Mouse (Mus musculus) megakaryocyte, adult 5-6 weeks (primary cell): ENCODE results near the gene Fosl2. TPM values are rescaled to one million over a fixed set of nuclear protein-coding genes. Genes with fewer than 3 reads are reported as not detected.
"Not testable (repeated sequence)": the region's sequence is repeated elsewhere in the genome, so short reads cannot be mapped to it uniquely, and the experiment has no call there.

Experiments
- ATAC-seq: 2 replicates; pipeline ENCODE4 v1.8.0; 2016; ENCODE audit warnings: mild to moderate bottlenecking, inconsistent platforms; ENCODE audit not compliant: poor library complexity, severe bottlenecking
- total RNA-seq, 2 experiments: library from RNA; stranded (forward) in 1 of 2; stranded (reverse) in 1 of 2; fragments of 153-499, 151-499 nt in 1 of 2; fragments of 221-1000, 200-1000 nt in 1 of 2; gene quantifications; 2 replicates each; pipeline versions ENCODE4 v1.2.3 to v1.2.4; 2015 to 2017

Fosl2 gene
- total RNA-seq, 2 experiments from 2014 or later = 66.3 to 128 TPM

- ATAC-seq = no peak; the same call in 1 of the 2 replicates
These were observed 36.6 kb downstream of the Fosl2 start for GRCm38 (mm10) chr5:32172188-32172587.

DNA sequence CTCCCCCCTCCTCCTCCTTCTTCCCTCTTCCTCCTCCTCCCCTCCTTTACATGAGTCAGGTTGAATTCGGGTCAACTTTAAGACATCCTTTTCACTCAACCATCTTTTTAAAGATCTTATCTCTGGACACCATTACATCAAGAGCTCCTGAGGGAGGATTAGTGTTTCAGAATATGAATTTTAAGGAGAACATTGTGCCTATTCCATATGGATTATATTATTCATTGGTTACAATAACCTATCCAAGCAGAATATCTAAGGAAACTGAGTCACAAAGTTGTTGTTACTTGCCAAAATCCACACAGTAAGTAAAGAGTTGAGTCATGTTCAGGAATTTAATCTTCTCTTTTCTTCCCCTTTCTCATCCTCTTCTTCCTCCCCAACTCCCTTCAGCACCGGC, 41.2 kb downstream of the Fosl2 start:
- ATAC-seq = no peak

DNA sequence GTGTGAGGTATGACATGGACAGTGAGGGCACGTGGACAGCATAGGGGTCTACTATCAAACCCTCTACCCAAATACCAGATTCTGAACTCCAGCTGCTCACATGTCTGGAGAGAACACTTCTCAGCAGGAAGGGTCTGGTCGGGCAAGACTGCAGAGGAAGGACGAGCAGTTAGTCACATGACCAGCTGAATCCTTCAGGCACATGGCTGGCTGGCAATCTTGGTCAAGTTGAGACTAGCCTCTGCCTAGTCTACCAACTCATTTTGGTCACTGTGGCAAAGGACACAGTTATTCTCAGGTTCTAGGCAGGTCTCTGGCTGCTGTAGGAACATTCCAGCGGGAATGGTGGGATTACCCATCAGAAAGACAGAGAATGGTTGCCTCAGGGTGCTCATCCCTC, 42.1 kb downstream of the Fosl2 start:
- no peak for ATAC-seq

DNA sequence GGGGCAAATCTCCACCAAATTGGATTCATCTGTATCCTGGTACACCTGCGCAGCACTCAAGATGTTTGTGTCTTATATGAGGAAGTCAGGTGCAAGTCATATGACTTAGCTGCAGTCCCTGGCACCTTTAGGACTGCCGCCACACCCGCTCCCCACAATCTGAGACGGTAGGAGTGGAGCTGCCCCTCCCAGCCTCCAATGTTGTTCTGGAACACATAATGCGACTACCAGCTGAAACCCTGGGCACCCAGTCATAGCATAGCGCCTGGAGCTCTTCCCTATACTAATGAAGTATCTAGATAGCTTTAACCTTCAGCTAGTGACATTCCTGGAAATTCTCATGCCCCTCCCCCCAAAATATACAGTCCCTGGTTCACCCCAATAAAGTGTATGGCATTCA, 43.1 kb downstream of the Fosl2 start:
- ATAC-seq = not testable (repeated sequence)

DNA sequence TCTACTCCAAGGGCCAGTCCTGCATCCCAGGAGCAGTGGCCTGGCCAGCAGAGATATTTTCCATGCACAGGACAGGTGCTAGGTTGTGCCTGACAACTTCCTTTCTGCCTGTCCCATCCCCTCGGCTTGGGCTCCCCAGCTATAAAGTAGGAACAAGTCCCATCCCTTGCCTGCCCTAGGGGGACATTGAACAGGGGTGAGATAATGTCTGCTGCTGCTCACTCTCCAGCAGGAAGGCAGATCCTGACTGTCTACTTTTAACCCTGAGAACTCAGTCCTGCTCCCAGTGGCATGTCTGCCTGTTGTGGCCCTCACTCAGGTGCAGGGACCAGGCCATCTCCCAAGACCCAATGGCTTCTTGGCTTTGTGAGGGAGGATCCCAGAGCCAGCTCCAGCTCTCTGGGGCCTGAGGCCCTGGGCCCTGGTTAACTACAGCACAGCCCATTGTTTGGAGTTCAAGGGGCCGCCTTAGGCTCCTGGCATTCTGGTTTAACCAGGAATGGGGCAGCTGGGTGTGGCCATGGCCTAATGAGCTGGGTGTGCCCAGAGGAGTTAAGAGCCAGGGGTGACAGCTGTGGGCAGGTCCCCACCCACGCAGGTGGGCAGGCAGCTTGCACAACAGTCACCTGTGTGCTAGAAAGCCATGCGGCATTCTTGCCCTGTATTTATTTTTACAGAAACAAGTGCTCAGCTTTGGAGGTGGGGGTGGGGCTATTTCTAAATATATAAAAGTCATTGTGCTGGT, 47.5 kb downstream of the Fosl2 start:
- no peak for ATAC-seq

GRCm38 (mm10) chr5:32187717-32188116, 52.1 kb downstream of the Fosl2 start:
- ATAC-seq = no peak

DNA sequence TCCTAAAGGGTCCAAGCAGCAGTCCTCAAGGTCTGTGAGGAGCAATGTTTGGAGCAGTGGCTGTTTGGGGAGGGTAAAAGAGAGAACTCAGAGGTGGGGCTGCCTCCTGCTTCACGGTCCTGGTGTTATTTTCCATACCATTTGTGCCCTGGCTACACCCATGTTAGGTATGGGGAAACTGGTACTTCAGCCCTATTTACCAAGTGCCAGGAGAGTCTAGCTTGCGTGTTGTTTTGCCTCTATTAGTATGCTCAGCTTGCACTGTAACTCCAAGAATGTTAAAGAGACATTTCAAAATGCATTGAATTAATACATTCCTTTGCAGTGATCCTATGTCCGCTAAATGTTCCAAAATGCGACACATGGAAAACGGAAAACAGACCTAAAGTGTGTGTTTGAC, 55.7 kb downstream of the Fosl2 start:
- no peak for ATAC-seq

GRCm38 (mm10) chr5:32192016-32192845, 56.6 kb downstream of the Fosl2 start:
- ATAC-seq = peak; percentile 77

DNA sequence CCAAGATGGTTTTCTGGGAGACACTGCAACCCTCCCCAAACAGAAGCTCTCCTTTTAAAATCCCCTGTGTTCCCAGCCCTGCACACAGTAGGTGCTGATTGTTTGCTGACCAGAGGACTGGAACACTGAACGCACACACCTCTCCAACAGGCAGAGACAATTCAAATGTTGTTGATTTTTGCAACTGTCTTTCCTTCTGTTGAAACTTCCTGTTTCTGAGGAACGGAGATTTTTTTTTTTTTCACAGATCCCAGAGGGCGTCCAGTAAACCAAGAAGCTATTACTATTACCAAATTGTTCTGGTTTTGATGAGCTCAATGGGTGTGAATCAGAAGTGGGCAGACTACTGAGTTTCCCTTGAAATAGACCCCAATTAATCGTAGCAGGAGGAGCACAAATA, 58.6 kb downstream of the Fosl2 start:
- peak; percentile 19; the same call in 1 of the 2 replicates for ATAC-seq

- peak; percentile 26; the same call in 1 of the 2 replicates for ATAC-seq
These were observed 60.4 kb downstream of the Fosl2 start for GRCm38 (mm10) chr5:32195857-32196609.

DNA sequence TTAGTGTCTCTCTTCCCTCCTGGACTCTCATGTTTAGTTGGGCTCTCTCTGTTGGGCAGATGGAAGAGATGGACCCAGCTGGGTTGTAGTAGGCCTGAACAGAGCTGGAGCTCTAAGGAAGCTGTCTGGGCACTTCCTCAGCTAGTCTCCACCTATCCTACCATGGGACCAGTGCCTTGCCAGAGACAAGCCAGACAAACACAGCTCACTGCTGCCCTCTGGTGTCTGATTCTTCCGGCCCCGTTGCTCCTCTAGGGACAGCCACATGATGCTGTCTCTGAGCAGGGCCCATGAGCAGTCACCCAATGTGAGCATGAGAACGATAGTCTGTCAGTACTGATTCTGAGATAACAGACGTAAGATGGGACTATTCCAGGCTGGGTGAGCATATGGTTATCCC, 62.1 kb downstream of the Fosl2 start:
- peak; percentile 94 for ATAC-seq

DNA sequence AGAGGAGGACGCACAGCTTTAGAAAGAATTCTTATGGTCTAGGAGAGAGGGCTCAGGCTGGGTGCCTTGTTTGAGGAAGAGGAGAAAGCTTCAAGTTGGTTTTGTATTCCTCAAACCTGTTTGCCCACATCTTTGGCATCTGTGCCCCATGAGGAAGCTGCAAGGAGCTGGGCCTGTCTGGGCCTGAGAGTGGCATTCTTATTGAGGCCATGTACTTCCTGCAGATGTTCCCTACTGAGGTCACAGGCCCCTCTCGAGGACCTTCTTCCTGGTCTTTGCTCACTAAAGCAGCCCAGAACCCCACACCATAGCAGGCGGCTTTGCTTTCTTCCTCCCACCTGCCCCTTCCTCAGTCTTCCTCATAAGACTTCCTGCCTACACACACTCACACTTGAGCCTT, 63.5 kb downstream of the Fosl2 start:
- ATAC-seq = no peak

DNA sequence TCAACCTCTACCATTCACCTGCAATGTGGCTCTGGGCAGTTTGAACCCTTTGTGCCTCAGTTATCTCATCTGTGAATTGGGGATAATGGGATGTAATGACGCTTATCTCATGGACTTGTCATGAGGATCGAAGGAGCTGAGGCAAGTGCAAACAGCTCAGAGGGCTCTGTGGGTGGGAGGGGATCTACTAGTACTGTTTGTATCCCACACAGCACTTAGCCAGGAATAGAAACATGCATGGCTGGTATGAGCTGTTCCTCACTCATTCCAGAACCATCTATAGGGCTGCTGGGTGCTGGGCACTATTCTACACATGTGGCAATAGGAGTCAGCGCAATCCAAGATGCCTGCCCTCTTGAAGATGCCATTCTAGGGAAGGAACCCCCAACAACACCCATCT, 64.0 kb downstream of the Fosl2 start:
- no peak for ATAC-seq

DNA sequence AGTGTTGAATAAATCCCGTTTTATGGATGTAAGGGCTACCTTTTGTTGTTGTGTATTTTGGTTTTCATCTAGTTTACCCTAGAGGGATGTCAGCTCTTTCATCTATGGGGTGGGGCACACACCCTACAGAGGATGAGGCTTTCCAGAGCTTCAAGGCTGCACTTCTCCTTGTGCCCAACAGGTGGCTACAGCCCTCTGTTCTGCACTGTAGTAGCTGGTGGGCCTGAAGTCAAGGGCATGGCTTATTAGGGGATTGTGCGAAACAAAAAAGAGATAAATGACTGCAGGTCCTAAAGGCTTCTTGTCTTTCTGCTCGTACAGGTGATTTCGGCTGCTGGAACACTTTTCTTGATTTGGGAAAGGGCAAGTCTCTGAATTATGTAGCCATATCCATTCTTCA, 69.1 kb downstream of the Fosl2 start:
- ATAC-seq = peak; percentile 49; the same call in 1 of the 2 replicates

GRCm38 (mm10) chr5:32206726-32207125, 71.1 kb downstream of the Fosl2 start:
- ATAC-seq = no peak

Other genes starting within 250 kb of the Fosl2 start
- gene Plb1, start 96.9 kb downstream of the Fosl2 start, total RNA-seq (2015) = not detected in 2 replicates
- not detected in 2 replicates for gene Plb1, start 96.9 kb downstream of the Fosl2 start, total RNA-seq (2017)